Mouse (Mus musculus) erythroblast, embryonic 14.5 days (primary cell): ENCODE measurements around the gene Wap.

Source experiments
- GATA1 ChIP-seq: IDR thresholded peaks from 2 replicates; pipeline ENCODE4 v1.6.1; 2012; ENCODE audit warnings: low read length, inconsistent platforms, mixed read lengths
- TAL1 ChIP-seq: IDR thresholded peaks from 3 replicates; pipeline ENCODE4 v1.6.1; 2012; ENCODE audit warnings: low read length, inconsistent platforms, mixed read lengths

- TF ChIP-seq GATA1 (no peak), TAL1 (no peak)
These were observed 35.2 kb downstream of the Wap start for GRCm38 (mm10) chr11:6603224-6603623.
